Mouse (Mus musculus) ovary, adult 18-20 months (tissue): ENCODE measurements around the gene Gosr2.

Experiments
- DNase-seq: peaks from one replicate; pipeline ENCODE4 v3.0.0; 2022; ENCODE audit warnings: low spot score, mixed read lengths

Gosr2 gene

DNA sequence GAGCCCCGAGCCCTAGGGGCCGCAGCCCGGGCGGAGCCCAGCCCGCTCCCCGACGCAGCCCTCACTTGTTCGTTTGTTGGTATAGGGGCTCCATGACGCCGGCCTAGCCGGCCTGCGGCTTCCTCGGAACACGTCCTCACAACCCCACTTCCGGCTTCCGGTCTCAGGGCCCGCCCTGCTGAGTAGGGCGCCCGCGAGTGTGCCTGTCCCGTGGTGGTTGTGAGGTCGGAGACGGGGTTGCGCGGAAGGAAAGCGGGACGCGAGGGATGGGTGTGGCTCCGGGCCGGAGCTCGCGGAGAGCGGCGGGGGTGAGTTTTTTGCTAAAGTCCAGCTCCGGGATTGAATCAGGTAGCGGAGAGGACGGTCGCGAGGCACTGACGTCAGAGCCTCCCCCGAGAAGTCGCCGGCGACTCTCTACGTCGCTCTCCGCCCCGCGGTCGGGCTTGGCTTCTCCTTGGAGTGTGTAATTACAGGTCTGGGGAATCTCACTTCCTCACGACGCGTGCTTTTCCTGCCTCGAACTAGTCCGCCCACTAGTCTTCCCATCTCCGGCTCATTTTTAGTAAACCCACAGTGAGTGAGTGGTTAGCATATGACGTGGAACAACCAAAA, at the start of gene Gosr2:
Gene Gosr2 (minus strand): TSS at position 334 of the 612 bp plus-strand sequence.
- DNase-seq: peak; percentile 79

GRCm38 (mm10) chr11:103735046-103735781, 37.5 kb upstream of the Gosr2 start:
- no peak for DNase-seq

DNA sequence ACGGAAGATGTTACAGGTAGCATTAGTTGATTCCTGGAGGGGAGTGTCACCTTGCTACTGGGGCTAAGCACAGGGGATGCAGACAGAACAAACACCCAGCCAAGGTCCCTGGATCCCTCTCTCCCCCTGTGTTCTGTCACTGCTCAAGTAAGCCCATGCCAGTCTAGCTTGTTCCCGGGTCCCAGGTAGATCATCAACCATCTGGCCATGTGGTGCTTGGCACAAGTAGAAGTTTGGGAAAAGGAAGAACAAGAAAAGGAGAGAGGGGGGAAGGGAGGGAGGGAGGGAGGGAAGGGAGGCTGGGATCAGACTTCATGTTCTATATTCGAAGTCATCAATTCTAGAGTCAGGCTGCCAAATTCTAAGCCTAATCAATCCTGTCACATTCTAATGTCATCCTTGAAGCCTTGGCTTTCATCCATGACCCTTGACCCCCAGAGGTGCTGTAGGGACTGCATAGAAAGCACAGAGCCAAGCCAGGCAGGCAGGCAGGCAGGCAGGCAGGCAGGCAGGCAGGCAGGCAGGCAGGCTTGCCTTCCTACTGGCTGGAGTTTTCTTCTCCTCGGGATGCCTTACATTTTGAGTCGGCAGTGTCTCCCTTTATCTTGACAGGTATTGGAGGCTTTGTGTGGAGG, 36.8 kb upstream of the Gosr2 start:
- DNase-seq: no peak

- no peak for DNase-seq
Observed at GRCm38 (mm10) chr11:103733961-103734360, 36.3 kb upstream of the Gosr2 start.

DNA sequence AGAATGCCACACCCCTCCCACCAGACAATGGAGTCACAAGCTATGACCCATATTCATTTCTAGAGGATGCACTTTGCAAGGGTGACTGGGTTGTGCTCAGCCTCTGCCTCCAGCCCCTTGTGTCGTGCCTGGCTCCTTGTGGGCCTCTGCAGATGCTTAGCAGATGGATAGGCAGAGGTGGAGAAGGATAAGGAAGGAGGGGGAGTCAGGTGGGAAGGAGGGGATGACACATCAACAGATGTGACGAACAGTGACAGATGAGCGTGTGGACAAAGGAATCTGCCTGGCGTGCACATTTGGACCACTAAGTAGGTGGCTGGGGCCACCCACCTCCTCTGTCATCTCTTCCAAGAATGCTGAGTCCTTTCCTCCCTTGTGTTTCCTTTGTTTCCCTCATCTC, 35.4 kb upstream of the Gosr2 start:
- DNase-seq: no peak

DNA sequence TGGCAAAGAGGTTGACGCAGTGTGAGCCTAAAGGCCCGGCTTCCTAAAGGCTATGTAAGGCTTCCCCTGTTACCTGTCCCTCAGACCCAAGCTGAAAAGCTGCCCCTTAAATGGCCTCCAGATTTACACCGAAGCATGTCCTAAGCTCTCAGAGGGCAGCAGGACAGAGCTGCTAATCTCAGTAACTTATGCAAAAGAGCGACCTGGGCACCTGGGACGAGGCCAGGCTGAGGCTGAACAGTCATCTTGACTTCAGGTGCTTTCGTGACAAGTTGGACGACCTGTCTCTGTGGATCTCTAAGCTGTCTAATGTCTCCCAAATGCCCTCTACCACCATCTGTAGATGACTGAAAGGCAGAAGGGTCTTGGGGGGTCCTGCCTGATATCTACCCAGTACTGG, 34.6 kb upstream of the Gosr2 start:
- no peak for DNase-seq

GRCm38 (mm10) chr11:103731594-103731993, 33.9 kb upstream of the Gosr2 start:
- no peak for DNase-seq

GRCm38 (mm10) chr11:103729282-103729985, 31.7 kb upstream of the Gosr2 start:
- DNase-seq: no peak

- no peak for DNase-seq
Observed at GRCm38 (mm10) chr11:103724331-103724771, 26.7 kb upstream of the Gosr2 start.

DNA sequence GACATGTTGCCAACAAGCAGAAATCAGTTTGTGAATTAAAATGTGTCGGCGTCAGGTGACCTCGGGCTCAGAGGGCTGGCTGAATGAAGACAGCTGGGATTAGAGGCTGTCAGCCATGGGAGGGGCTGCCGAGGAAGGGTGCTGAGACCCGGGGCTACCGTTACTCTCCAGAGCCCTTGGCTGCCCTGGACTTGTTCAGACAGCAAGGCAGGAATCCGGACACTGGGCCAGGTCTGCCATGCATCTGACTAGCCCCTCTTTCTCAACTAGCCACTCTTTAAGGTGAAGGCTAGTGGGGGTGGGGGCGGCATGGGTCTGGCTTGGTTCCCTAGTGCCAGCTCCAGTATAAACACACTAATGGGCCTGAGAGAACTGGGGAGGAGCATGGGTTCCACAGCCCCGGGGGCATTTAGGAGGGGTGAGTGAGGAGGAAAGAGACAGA, 24.4 kb upstream of the Gosr2 start:
- no peak for DNase-seq

- DNase-seq: no peak
Observed at GRCm38 (mm10) chr11:103721468-103722039, 23.9 kb upstream of the Gosr2 start.

GRCm38 (mm10) chr11:103719436-103719835, 21.7 kb upstream of the Gosr2 start:
- DNase-seq: no peak

- no peak for DNase-seq
Observed at GRCm38 (mm10) chr11:103716971-103717370, 19.3 kb upstream of the Gosr2 start.

DNA sequence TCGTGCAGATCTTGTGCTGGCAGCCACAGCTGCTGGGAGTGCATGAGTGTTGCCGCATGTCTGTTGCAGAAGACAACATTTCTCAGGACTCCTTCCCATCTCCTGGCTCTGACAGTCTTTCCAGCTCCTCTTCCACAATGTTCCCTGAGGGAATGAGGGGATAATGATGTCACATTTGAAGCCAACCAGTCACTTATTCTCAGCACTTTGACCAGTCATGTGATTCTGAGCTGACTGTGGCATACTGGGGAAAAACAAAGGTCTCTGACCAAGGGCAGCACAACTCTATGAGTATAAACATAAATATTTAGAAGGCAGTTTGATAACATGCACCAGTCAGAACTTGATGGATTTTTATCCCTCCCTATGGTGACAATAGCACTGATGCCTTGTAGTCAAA, 16.4 kb upstream of the Gosr2 start:
- DNase-seq: no peak

GRCm38 (mm10) chr11:103711851-103712587, 14.3 kb upstream of the Gosr2 start:
- no peak for DNase-seq

GRCm38 (mm10) chr11:103709982-103710381, 12.3 kb upstream of the Gosr2 start:
- no peak for DNase-seq

- DNase-seq: no peak
Observed at GRCm38 (mm10) chr11:103707005-103707404, 9.3 kb upstream of the Gosr2 start.

- DNase-seq: no peak
Observed at GRCm38 (mm10) chr11:103698226-103698625, 528 bp upstream of the Gosr2 start.

- DNase-seq: no peak
Observed at GRCm38 (mm10) chr11:103696851-103697564, 690 bp downstream of the Gosr2 start.

GRCm38 (mm10) chr11:103693241-103693640, 4.5 kb downstream of the Gosr2 start:
- DNase-seq: no peak

- DNase-seq: no peak
Observed at GRCm38 (mm10) chr11:103691036-103691435, 6.7 kb downstream of the Gosr2 start.
